In the genomic region with DNA sequence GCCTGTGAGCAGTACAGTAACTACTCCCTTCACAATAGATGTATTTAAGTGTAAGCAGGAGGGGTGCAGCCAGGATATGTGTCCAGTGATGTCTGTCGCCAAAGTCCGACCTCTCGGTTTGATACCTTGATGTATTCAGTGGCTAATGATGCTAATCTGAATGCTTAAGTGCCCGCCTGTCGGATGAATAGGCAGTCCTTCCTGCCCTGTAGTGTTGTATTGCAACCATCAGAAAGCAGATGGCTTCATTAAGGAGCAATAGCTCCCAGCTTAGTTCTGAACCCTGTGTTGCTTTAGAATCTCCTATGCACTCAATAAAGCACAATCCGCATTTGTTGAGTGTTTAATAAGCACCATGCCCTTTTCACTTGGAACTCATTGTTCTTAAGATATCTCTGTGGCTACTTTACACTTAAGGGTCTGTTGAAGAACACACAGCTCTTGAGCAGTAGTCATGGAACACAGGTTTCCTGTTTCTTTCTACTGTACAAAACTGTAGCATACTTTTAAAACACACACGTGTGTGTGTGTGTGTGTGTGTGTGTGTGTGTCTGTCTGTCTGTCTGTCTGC, we compare ENCODE assay signal across 15 mouse cellular contexts.
"Had no signal": no experiment of that assay in that cellular context is flagged by ENCODE, and none has a peak within 500 bp of the region (broad histone marks: within the 10 kb centered on the region; RNA-seq: fewer than 3 reads in every experiment).

No protein-coding gene starts in this region.

- H3K27ac ChIP-seq: left cerebral cortex, adult 2 months; limb, embryonic 10.5 days; liver, embryonic 15.5 days; lung, embryonic 15.5 days; macrophage; neural tube, embryonic 15.5 days had no signal

- ATAC-seq: midbrain, embryonic 16.5 days had no signal

- H3K4me2 ChIP-seq: liver, embryonic 11.5 days; liver, embryonic 15.5 days; lung, embryonic 15.5 days; midbrain, embryonic 11.5 days; neural tube, embryonic 15.5 days had no signal

- H3K27me3 ChIP-seq: liver, embryonic 15.5 days; lung, embryonic 15.5 days; megakaryocyte, embryonic 14.5 days; neural tube, embryonic 15.5 days had no signal

- DNase-seq: kidney, postnatal 25 days; right cerebral cortex, adult 18-20 months; right cerebral cortex, postnatal 25 days; thymus, postnatal 4 days had no signal

- H3K4me1 ChIP-seq: limb, embryonic 10.5 days; liver, embryonic 15.5 days; lung, embryonic 15.5 days; megakaryocyte, embryonic 14.5 days; neural tube, embryonic 15.5 days had no signal

- H3K4me3 ChIP-seq: left cerebral cortex, adult 2 months; limb, embryonic 10.5 days; liver, embryonic 15.5 days; lung, embryonic 15.5 days; megakaryocyte, embryonic 14.5 days; myocyte; neural tube, embryonic 15.5 days had no signal

- H3K36me3 ChIP-seq: limb, embryonic 10.5 days; liver, embryonic 15.5 days; lung, embryonic 15.5 days; neural tube, embryonic 15.5 days had no signal

- H3K9me3 ChIP-seq: limb, embryonic 10.5 days; liver, embryonic 15.5 days; lung, embryonic 15.5 days; neural tube, embryonic 15.5 days had no signal

- H3K9ac ChIP-seq: liver, embryonic 15.5 days; lung, embryonic 15.5 days; neural tube, embryonic 15.5 days had no signal
